In the genomic region with DNA sequence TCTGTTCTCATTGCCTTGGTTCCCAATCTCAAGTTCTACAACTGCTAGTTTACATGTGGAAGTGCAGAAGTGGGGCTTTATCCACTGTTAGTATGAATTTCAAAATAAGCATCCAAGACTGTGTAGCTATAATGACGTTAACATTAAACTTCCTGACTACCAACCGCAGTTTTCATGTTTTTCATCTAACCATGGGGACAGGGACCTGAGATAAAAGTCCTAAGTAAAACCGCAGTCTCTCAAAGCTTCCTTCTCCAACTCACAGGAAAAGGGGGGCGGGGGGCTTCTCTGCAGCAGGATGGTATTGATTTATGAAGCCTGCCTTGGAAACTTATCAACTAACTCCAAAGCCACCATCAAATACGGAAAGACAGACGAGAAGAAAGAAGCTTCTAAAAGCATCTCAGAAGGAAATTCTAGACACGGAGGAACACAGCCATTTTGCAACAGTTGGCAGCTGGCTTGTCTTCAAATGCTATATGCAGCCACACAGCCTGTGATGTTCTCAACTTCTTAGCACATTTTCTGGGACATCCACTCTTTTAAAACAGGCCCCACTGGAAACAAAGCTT, we compare ENCODE assay signal across 8 mouse cellular contexts. TPM values are rescaled to one million over a fixed set of nuclear protein-coding genes. Genes with fewer than 3 reads are reported as not detected.
DNase-seq lines count a peak whose midpoint lies in the region; ATAC-seq and TF ChIP-seq lines count a peak whose summit lies in the region.

No protein-coding gene starts in this region.

- H3K36me3 ChIP-seq in kidney, embryonic 16.5 days (ENCODE audit: insufficient read depth, low read length), result no peaks in the 10 kb centered on the region
- H3K36me3 ChIP-seq in embryonic facial prominence, embryonic 13.5 days, result no peaks in the 10 kb centered on the region
- no peaks in the 10 kb centered on the region for H3K36me3 ChIP-seq in liver, embryonic 13.5 days
- H3K36me3 ChIP-seq in stomach, postnatal 0 days (ENCODE audit: control insufficient read depth, insufficient read depth, low read length), result no peaks in the 10 kb centered on the region
- no peaks in the 10 kb centered on the region for H3K36me3 ChIP-seq in forebrain, embryonic 16.5 days (ENCODE audit: control insufficient read depth, insufficient read depth)

- DNase-seq in kidney, adult 11 months, result no peak
- no peak for DNase-seq in liver, embryonic 13.5 days
- no peak for DNase-seq in stomach, postnatal 0 days (ENCODE audit: low spot score)
- DNase-seq in layer of hippocampus, adult 2 months (ENCODE audit: low spot score in 2 of 2), result no peak
- no peak for DNase-seq in heart, postnatal 36 days

- no peak for ATAC-seq in kidney, embryonic 16.5 days (ENCODE audit: low FRiP score, low TSS enrichment)
- no peak for ATAC-seq in embryonic facial prominence, embryonic 13.5 days (ENCODE audit: insufficient number of reproducible peaks, insufficient read depth, low FRiP score, low TSS enrichment, low read depth)
- no peak for ATAC-seq in liver, embryonic 13.5 days (ENCODE audit: low read depth)
- no peak for ATAC-seq in stomach, postnatal 0 days (ENCODE audit: low FRiP score, low TSS enrichment)
- ATAC-seq in forebrain, embryonic 16.5 days, result no peak

- 28% methylated on average over 7 of the region's 7 CpGs for WGBS in kidney, embryonic 16.5 days
- WGBS in embryonic facial prominence, embryonic 13.5 days, result 21% methylated on average over 7 of the region's 7 CpGs
- WGBS in liver, embryonic 13.5 days (ENCODE audit: insufficient replicate concordance), result 6% methylated on average over 7 of the region's 7 CpGs
- 34% methylated on average over 7 of the region's 7 CpGs for WGBS in stomach, postnatal 0 days
- WGBS in forebrain, embryonic 16.5 days, result 78% methylated on average over 7 of the region's 7 CpGs

- peaks cover 41% of the 10 kb centered on the region for H3K4me1 ChIP-seq in kidney, embryonic 16.5 days (ENCODE audit: insufficient read depth, low read length)
- H3K4me1 ChIP-seq in embryonic facial prominence, embryonic 13.5 days, result peaks cover 23% of the 10 kb centered on the region
- peaks cover 86% of the 10 kb centered on the region for H3K4me1 ChIP-seq in liver, embryonic 13.5 days (replicated peaks)
- H3K4me1 ChIP-seq in stomach, postnatal 0 days (replicated peaks; ENCODE audit: control insufficient read depth, insufficient read depth), result no peaks in the 10 kb centered on the region
- peaks cover 5% of the 10 kb centered on the region; the same call in 1 of the 2 replicates for H3K4me1 ChIP-seq in forebrain, embryonic 16.5 days (replicated peaks; ENCODE audit: control insufficient read depth, insufficient read depth, low read length)

- 0 out of 2 replicates have a peak overlapping the region, but pooled peaks have one; percentile 26 for H3K9ac ChIP-seq in kidney, embryonic 16.5 days (replicated peaks; ENCODE audit: low read length)
- no peak overlapping the region for H3K9ac ChIP-seq in embryonic facial prominence, embryonic 13.5 days
- H3K9ac ChIP-seq in liver, embryonic 13.5 days, result peak overlapping the region; percentile 41
- H3K9ac ChIP-seq in stomach, postnatal 0 days (ENCODE audit: low read length), result no peak overlapping the region
- H3K9ac ChIP-seq in forebrain, embryonic 16.5 days (replicated peaks; ENCODE audit: low read depth, low read length), result no peak overlapping the region

- H3K4me3 ChIP-seq in kidney, embryonic 16.5 days (ENCODE audit: low read length), result no peak overlapping the region
- H3K4me3 ChIP-seq in embryonic facial prominence, embryonic 13.5 days, result no peak overlapping the region
- H3K4me3 ChIP-seq in liver, embryonic 13.5 days (replicated peaks), result peak overlapping the region; percentile 18
- no peak overlapping the region for H3K4me3 ChIP-seq in stomach, postnatal 0 days (ENCODE audit: low read depth, low read length)
- no peak overlapping the region for H3K4me3 ChIP-seq in forebrain, embryonic 16.5 days (replicated peaks; ENCODE audit: low read length)
- no peak overlapping the region for H3K4me3 ChIP-seq in layer of hippocampus, adult 2 months

- no peaks in the 10 kb centered on the region for H3K27me3 ChIP-seq in kidney, embryonic 16.5 days (ENCODE audit: insufficient read depth, low read length)
- H3K27me3 ChIP-seq in embryonic facial prominence, embryonic 13.5 days, result no peaks in the 10 kb centered on the region
- no peaks in the 10 kb centered on the region for H3K27me3 ChIP-seq in liver, embryonic 13.5 days
- no peaks in the 10 kb centered on the region for H3K27me3 ChIP-seq in stomach, postnatal 0 days (ENCODE audit: control insufficient read depth, insufficient read depth, low read length)
- H3K27me3 ChIP-seq in forebrain, embryonic 16.5 days (replicated peaks; ENCODE audit: control insufficient read depth, insufficient read depth, low read length), result no peaks in the 10 kb centered on the region

- no peaks in the 10 kb centered on the region for H3K9me3 ChIP-seq in kidney, embryonic 16.5 days (ENCODE audit: low read length)
- no peaks in the 10 kb centered on the region for H3K9me3 ChIP-seq in embryonic facial prominence, embryonic 13.5 days
- H3K9me3 ChIP-seq in liver, embryonic 13.5 days (replicated peaks), result no peaks in the 10 kb centered on the region
- no peaks in the 10 kb centered on the region for H3K9me3 ChIP-seq in stomach, postnatal 0 days (ENCODE audit: control insufficient read depth, low read length)
- H3K9me3 ChIP-seq in forebrain, embryonic 16.5 days (ENCODE audit: control insufficient read depth, low read length), result no peaks in the 10 kb centered on the region

- intact Hi-C loops in heart, postnatal 36 days (cut with DNase I), result loop anchor here (5.0 kb wide), 1 partner anchor 365 kb away; no protein-coding TSS in a partner anchor

- H3K27ac ChIP-seq in kidney, embryonic 16.5 days (ENCODE audit: low read length), result peak overlapping the region; percentile 63
- peak overlapping the region; percentile 44; the same call in 1 of the 2 replicates for H3K27ac ChIP-seq in embryonic facial prominence, embryonic 13.5 days
- H3K27ac ChIP-seq in liver, embryonic 13.5 days, result peak overlapping the region; percentile 77
- H3K27ac ChIP-seq in stomach, postnatal 0 days (replicated peaks), result 0 out of 2 replicates have a peak overlapping the region, but pooled peaks have one; percentile 40
- no peak overlapping the region for H3K27ac ChIP-seq in forebrain, embryonic 16.5 days (ENCODE audit: low read length)
- H3K27ac ChIP-seq in layer of hippocampus, adult 2 months, result no peak overlapping the region

- TF ChIP-seq EP300 in stomach, postnatal 0 days (optimal IDR thresholded peaks at IDR 0.05), result no peak

- 0 out of 2 replicates have a peak overlapping the region, but pooled peaks have one; percentile 8 for H3K4me2 ChIP-seq in kidney, embryonic 16.5 days (replicated peaks; ENCODE audit: low read depth, low read length)
- peak overlapping the region; percentile 25; the same call in 1 of the 2 replicates for H3K4me2 ChIP-seq in embryonic facial prominence, embryonic 13.5 days
- H3K4me2 ChIP-seq in liver, embryonic 13.5 days, result peak overlapping the region; percentile 53
- H3K4me2 ChIP-seq in stomach, postnatal 0 days (replicated peaks; ENCODE audit: low read depth), result no peak overlapping the region
- no peak overlapping the region for H3K4me2 ChIP-seq in forebrain, embryonic 16.5 days (ENCODE audit: low read length)

- no peak for TF ChIP-seq CTCF in stomach, postnatal 0 days (IDR thresholded peaks at IDR 0.05; ENCODE audit: low read depth)
- no peak for TF ChIP-seq CTCF in layer of hippocampus, adult 2 months (conservative IDR thresholded peaks at IDR 0.05)

RNA-seq across cellular contexts. Expression of a gene that starts 45.7 kb away (rescaled TPM):
- 13.0 TPM in 2 replicates for polyA plus RNA-seq in kidney, embryonic 16.5 days (2015; fragmentation: Nextera tagmentation; extraction: Ambion mirVana)
- polyA plus RNA-seq in embryonic facial prominence, embryonic 13.5 days (2015; fragmentation: Nextera tagmentation; extraction: Ambion mirVana), result 7.5 and 8.8 TPM in 2 replicates
- 15.8 and 18.8 TPM in 2 replicates for polyA plus RNA-seq in liver, embryonic 13.5 days (2015; fragmentation: Nextera tagmentation; extraction: Ambion mirVana)
- polyA plus RNA-seq in stomach, postnatal 0 days (2015; fragmentation: Nextera tagmentation; extraction: Ambion mirVana), result 4.5 and 4.8 TPM in 2 replicates
- polyA plus RNA-seq in forebrain, embryonic 16.5 days (2015; fragmentation: Nextera tagmentation; extraction: Ambion mirVana), result 10.9 and 11.2 TPM in 2 replicates
- 10 to 100 TPM; 51.5 to 56.6 TPM for total RNA-seq in layer of hippocampus, adult 2 months (2021)
- 1 to 10 TPM; 8.0 to 8.6 TPM for total RNA-seq in heart, postnatal 36 days (2021)

RNA-seq across cellular contexts. Expression of a gene that starts 46.0 kb away (rescaled TPM):
- polyA plus RNA-seq in kidney, embryonic 16.5 days (2015; fragmentation: Nextera tagmentation; extraction: Ambion mirVana), result 0.17 and 0.42 TPM in 2 replicates
- 0.28 and 0.30 TPM in 2 replicates for polyA plus RNA-seq in embryonic facial prominence, embryonic 13.5 days (2015; fragmentation: Nextera tagmentation; extraction: Ambion mirVana)
- 0.17 and 0.22 TPM in 2 replicates for polyA plus RNA-seq in liver, embryonic 13.5 days (2015; fragmentation: Nextera tagmentation; extraction: Ambion mirVana)
- 0.44 and 0.93 TPM in 2 replicates for polyA plus RNA-seq in stomach, postnatal 0 days (2015; fragmentation: Nextera tagmentation; extraction: Ambion mirVana)
- 0.50 and 0.57 TPM in 2 replicates for polyA plus RNA-seq in forebrain, embryonic 16.5 days (2015; fragmentation: Nextera tagmentation; extraction: Ambion mirVana)
- total RNA-seq in layer of hippocampus, adult 2 months (2021), result 1 to 10 TPM in 1 of 2 experiments, under 1 TPM in 1; 0.88 to 1.2 TPM
- total RNA-seq in heart, postnatal 36 days (2021), result under 1 TPM in 1 of 2 experiments, not detected in 1; 0.19 TPM

Comparison
In these comparisons a context has a peak if more than half of its experiments do, and no peak if none do; other contexts are left out.
1. H3K27ac ChIP-seq: peak in kidney, embryonic 16.5 days (single experiment), embryonic facial prominence, embryonic 13.5 days (single experiment), liver, embryonic 13.5 days (single experiment) and stomach, postnatal 0 days (single experiment); none in forebrain, embryonic 16.5 days (single experiment) and layer of hippocampus, adult 2 months (single experiment).
2. H3K4me2 ChIP-seq: peak in kidney, embryonic 16.5 days (single experiment), embryonic facial prominence, embryonic 13.5 days (single experiment) and liver, embryonic 13.5 days (single experiment); none in stomach, postnatal 0 days (single experiment) and forebrain, embryonic 16.5 days (single experiment).
3. H3K9ac ChIP-seq: peak in kidney, embryonic 16.5 days (single experiment) and liver, embryonic 13.5 days (single experiment); none in embryonic facial prominence, embryonic 13.5 days (single experiment), stomach, postnatal 0 days (single experiment) and forebrain, embryonic 16.5 days (single experiment).